Mouse (Mus musculus) forelimb bud, embryonic 11.5 days (tissue): Measurements from ENCODE around the gene Axin1.
"Not testable (repeated sequence)": the region's sequence is repeated elsewhere in the genome, so short reads cannot be mapped to it uniquely, and the experiment has no call there.

Experiments
- DNase-seq: peaks from one replicate; pipeline ENCODE4 v3.0.0-alpha.2; 2012; ENCODE audit warnings: low read depth, low spot score

The Axin1 gene

GRCm38 (mm10) chr17:26119766-26120710 is 18.4 kb upstream of the Axin1 start:
- peak; percentile 64 for DNase-seq

DNA sequence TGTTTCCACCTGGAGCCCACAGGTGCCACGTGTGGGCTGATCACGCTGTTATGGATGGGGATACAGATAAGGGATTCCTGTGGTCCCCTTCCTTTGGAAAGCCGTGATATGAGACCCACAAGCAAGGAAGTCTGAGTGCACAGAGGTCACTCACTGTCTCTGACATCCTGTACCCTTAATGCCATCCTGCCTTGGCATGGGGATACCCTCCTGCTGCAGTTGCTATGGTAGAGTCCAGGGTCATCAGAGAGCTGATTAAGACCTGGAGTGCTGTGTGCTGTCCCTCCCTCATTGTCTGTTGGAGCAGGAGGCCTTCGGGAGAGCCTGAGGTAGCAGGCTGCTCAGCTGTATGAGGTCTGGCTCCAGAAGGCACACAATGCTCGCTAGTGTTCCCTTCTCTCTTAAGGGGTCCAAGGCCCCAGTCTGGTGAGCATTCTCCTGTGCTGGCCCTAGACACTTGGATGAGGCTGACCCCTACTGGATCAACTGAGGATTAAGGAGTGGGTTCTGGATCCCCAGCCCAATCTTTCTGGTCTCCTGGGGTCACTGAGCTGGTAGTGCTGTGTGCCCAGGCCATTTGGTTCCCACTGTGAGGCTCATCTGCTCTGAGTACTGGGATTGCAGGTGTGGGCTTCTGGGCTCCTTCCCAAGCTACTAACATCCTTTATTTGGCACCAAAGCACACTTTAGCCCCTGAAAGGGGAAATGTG is 15.9 kb upstream of the Axin1 start:
- DNase-seq = no peak

GRCm38 (mm10) chr17:26123267-26123684 is 15.2 kb upstream of the Axin1 start, which contains the start of gene Mrpl28:
Gene Mrpl28 (plus strand): TSS chr17:26123500.
- DNase-seq = peak; percentile 99

- DNase-seq = no peak
Observed at GRCm38 (mm10) chr17:26124560-26124959, 13.9 kb upstream of the Axin1 start.

DNA sequence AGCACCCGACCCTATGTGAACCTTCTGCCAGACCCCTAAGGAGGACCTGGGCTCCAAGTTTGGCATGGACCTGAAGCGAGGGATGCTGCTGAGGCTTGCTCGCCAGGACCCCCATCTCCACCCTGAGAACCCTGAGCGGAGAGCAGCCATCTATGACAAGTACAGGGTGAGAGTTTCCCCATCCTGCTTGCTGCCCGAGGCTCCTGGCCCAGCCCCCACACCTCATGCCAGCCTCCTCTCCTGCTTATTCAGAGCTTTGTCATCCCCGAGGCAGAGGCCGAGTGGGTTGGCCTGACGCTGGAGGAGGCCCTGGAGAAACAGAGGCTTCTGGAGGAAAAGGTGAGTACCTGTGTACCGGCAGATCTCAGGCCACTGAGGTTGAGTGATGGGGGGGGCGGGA is 13.3 kb upstream of the Axin1 start:
- no peak for DNase-seq

DNA sequence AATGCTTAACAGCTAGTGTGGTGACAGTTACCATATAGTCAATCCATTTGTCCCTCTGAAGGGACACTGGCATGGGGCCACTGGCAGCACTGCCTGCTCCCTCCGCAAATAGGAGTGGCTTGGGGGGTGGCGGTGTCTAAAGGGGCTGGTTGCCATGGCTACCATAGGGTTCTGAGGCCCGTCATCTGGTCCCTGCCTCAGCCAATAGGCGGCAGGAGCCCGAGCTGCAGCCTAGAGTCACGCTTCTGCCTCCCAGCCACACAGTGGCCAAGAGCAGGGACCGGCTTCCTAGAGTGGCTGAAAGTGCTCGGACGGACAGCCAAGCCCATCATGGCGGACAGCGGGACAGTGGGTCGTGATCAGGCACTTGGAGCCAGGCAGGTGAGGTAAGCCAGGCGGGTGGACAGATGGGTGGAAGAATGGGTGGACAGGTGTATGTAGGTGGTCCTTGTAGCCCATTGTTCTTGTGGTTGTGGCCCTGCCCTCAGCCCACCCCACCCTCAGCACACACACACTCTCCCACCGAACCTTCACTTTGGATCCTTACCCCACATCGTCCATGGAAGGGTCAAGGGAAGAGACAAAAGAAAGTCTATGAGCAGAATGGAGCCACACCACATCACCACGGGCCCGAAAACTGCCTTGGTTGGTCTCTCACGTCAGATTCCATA is 7.3 kb upstream of the Axin1 start:
- no peak for DNase-seq

- DNase-seq = no peak
Observed at GRCm38 (mm10) chr17:26131856-26132853, 6.3 kb upstream of the Axin1 start.

GRCm38 (mm10) chr17:26137106-26137750 is 1.3 kb upstream of the Axin1 start:
- DNase-seq = no peak

DNA sequence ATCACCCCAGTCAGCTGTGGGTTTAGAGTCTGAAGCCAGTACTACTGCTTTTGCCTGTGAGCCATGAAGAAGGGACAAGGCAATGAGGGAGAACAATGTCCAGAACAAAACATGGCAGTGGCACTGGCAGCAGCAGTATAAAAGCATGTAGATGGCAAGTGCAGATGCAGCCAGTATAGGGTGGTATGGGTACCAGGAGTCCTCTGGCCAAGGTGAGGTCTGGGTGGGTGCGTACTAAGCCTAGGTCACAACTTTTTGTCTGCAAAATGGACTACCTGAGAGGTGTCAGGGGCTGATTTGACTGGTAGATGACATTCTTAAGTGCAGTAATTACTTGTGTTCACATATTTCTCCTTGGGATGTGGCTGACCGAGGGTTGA is 747 bp upstream of the Axin1 start:
- DNase-seq = no peak

DNA sequence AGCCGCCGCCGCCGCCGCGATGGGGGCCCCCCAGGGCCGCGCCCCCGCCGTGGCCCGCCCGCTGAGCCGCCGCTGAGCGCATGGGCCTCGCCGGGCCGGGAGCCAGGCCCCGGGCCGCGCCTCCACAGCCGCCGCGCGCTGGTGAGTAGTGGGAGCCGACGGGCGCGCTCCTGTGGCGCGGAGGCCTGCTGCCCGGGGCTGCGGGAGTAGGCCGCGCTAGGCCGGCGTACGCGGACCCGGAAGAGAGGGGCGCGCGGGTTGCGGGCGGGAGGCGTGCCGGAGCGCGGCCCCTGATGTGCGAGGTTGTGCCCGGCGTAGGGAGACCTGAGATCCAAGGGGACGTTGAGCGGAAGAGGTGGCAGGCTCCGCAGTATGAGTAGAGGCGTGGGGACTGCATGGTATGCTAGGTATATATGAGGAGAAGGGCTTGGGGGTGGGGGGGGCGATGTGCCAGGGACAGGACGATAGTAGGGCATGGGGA is 453 bp downstream of the Axin1 start:
- peak; percentile 16 for DNase-seq

DNA sequence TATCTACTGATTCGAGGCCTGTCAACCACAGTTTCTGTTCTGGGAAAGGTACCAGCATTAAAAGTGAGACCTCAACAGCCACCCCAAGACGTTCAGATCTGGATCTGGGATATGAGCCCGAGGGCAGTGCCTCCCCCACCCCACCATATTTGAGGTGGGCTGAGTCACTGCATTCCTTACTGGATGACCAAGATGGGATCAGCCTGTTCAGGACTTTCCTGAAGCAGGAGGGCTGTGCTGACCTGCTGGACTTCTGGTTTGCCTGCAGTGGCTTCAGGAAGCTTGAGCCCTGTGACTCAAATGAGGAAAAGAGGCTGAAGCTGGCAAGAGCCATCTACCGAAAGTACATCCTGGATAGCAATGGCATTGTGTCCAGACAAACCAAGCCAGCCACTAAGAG is 4.3 kb downstream of the Axin1 start:
- DNase-seq = no peak

GRCm38 (mm10) chr17:26143386-26143785 is 4.9 kb downstream of the Axin1 start:
- DNase-seq = no peak

DNA sequence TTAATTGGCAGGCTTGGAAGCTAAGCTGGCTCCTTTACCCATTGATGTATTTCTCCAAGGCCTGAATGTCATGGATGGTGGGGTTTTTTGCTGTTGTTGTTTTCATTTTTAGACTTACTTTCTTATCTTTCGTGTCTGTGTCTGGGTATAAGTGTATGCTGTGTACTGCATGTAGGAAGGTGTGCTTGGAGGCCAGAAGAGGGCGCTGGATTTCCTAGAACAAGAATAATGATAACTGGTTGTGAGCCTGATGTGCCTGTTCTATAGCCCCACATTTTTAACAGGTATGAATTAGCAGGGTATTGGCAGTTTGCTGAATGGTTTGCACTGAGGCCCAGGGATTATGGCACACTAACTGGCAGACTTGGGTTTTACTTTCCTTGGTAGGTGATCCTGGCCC is 10.6 kb downstream of the Axin1 start:
- DNase-seq = no peak

GRCm38 (mm10) chr17:26151886-26152630 is 13.6 kb downstream of the Axin1 start:
- no peak for DNase-seq

GRCm38 (mm10) chr17:26162736-26163135 is 24.2 kb downstream of the Axin1 start:
- no peak for DNase-seq

GRCm38 (mm10) chr17:26168039-26168438 is 29.6 kb downstream of the Axin1 start:
- DNase-seq = no peak

DNA sequence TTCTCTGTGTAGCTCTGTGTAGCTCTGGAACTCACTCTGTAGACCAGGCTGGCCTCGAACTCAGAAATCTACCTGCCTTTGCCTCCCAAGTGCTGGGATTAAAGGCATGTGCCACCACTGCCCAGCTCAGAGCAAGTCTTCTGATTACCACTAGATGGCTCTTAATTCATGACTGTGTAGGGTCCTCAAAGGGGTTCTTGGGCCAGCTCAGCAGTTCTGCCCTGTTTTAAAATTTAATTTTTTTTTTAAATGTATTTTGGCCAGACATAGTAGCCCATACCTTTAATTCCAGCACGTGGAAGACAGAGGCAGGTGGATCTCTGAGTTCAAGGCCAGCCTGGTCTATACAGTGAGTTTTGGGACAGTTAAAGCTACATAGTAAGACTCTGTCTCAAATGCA is 36.8 kb downstream of the Axin1 start:
- not testable (repeated sequence) for DNase-seq

GRCm38 (mm10) chr17:26178611-26179010 is 40.1 kb downstream of the Axin1 start:
- DNase-seq = no peak

- DNase-seq = no peak
Observed at GRCm38 (mm10) chr17:26181179-26181578, 42.7 kb downstream of the Axin1 start.

DNA sequence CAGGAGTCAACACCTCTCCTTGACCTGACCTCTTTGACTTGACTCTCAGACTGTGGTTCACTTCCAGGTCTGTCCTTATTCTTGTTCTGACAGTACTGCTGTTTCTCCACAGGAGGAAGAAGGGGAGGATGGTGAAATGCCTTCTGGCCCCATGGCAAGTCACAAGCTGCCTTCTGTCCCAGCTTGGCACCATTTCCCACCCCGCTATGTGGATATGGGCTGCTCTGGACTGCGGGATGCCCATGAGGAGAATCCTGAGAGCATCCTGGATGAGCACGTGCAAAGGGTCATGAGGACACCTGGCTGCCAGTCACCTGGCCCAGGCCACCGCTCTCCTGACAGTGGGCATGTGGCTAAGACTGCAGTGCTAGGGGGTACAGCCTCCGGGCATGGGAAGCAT is 49.1 kb downstream of the Axin1 start:
- no peak for DNase-seq
